Mouse (Mus musculus) thymus, postnatal 25 days (tissue): Measurements from ENCODE around the gene Gm20388.

ENCODE experiments used
- DNase-seq: peaks from one replicate; pipeline ENCODE4 v3.0.0; 2022

Gene Gm20388

DNA sequence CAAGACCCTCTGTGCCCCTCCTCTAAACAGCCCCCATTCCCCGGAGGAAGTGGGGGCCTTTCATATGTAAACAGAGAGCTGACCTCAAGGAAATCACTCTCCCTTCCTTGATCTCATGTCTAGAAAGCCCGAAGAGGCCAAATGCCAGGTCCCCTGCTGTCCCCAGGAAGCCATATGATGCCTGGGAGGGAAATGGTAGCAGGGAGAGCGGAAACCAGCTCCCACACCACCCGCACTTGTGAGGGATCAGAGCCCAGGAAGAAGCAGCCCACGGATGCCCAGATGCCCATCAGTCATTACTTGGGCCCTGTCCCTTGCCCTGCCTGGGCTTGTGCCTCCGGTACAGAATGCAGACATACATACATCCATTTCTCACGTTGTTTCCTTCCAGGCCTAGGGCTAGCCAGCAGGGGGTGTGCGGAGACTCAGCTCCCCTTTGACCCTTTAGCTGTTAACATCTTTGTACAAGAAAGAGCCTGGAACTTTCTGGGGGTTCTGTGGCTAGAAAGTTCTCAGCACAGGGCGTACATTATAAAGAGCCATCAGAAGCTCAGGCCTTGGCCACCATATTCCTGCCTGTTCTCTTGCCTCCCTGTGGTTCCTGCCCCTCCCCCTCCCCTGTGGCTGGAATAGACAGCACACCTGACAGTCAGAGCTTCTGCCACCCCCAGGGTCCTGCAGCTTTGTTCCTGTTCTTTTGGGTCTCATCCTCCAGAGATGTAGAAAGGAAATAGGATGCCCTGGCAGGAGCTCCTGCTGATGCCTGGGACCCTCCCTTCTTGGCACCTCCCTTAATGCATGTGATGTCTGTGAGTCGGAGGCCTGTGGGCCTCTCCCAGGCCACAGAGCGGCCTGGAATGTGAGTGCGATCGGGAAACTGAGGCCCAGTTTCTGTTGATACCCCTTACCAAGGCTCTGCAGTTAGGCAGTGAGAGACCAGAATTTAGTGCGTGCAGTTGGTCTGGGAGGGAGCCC, 497.9 kb downstream of the Gm20388 start:
- DNase-seq = no peak

DNA sequence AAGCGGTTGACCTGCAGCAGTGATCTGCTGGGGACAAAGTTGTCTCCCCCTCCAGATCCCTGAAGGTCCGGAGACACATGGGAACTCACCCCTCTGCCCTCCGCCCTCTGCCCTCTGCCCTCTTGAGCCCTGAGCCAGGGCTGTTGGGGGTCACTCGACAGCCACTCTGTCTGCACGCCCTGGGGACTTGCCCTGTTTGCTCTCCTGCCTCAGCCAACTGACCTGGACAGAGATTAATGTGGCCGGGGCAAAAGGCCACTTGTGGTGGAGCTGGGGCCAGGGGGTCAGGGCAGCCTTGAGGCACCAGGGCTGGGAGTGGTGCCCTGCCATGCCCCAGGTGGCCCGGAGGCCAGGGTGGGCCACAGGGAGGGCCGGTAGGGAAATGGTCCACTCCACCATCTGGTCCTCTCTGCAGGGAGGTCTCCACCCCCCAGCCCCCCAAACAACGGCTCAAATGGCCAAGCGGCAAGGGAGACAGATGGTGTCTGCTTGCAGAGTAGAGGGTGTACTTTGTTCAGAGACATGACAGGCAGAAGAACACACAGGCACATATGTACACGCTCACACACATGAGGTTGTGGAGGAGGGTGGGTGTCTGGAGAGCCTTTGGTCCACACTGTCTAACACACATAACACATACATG, 498.9 kb downstream of the Gm20388 start:
- no peak for DNase-seq

DNA sequence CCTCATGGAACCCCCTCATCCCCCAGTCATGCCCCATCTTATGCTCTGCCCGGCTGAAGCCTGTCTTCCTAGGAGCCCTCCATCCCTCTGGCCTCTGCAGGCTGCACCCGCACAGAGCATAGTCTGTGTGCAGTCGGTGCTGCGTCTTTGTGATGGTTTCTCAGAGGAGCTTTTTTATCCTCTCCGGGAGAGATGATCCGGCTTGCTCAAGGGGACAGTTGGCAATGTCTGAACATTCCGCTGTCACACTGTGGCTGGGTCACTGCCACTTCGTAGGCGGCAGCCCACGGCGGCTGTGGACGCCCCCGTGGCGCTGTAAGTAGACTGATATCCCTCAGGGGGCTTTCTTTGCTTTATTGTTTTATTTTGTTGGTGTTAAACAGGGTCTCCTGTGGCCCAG, 500.4 kb downstream of the Gm20388 start:
- DNase-seq = no peak

DNA sequence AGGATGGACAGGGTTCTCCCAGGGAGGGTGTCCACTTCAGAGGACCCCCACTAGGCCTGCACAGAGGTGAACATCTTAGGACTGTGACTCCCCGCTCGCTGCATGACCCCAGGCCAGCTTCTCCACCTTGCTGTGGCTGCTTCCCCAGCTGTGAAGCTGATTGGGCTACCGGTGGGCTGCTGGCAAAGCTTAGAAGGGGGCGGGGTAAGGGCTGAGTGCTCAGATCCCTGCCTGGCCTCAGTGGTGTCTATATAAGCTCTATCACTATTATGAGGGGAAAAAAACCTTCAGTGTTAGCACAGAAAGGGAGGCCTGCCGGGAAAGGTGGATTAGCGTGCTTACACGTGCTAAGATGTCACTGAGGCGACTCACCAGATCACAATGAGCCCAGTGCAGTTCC, 501.2 kb downstream of the Gm20388 start:
- no peak for DNase-seq

DNA sequence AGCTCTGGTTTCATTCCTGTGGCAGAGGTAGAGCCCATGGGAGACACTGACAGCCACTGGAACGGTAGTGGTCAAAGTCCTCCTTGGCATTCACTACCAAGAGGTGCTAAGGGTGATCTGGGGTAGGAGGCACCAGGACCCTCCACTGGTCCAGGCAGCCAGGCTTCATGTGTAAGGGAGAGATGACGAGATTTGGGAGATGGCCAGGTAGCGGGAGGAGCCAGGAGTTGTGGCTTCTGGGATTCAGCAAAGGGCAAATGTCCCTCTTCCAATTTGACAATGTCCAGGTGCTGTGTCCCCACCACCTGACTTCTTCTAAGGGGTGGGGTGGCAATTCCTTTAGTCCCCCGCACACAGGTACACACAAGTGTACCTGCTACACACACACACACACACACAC, 501.7 kb downstream of the Gm20388 start:
- DNase-seq = no peak

DNA sequence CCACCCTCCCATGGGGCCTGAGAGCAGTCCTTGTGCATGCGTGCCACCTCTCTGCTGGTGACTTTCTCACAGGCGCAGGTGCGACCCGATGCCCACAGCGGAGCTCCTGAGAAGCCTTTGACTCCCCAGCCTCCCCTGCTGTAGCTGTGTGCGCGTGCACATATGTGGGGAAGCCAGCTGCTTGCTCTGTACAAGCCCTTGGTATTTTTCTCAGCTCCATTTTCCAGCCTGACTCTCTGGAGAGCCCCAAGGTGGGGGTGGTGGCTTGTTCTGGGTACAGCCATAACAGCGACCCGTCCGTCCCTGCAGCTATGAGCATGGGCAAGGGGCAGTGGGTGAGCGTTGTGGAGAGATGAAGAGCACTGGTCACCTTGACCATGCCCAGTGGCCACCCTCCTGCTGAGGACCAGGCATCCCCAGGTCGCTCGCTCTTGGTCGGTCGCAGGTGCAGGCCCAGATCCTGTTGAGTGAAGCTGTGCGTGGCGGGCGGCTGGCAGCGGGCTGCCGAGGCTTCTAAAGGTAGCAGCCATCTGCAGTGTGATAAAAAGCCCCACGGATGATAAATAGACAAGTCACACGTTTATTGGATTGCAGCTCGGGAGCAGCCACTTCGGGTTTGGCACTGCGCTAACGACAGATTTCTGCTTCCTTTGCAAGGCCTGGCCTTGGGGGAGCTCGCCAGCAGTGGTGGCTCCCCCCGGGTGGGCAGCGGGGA, 502.4 kb downstream of the Gm20388 start:
- DNase-seq = peak; percentile 70

DNA sequence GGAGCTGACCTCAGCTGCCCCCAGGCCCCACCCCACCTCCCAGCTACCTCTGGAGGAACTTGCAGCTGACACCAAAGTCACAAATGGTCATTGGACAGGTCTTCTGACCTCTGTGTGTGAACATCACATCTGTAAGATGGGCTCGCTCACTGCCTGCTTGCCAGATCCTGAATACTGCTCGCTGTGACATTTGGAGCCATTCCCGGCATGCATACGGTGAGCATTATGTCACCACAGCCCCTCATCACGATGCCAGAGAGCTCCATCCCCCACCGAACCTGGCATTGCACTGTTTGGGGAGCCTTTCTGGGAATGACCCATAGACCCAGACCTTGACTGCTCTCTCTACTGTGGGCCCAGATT, 503.0 kb downstream of the Gm20388 start:
- DNase-seq = no peak

DNA sequence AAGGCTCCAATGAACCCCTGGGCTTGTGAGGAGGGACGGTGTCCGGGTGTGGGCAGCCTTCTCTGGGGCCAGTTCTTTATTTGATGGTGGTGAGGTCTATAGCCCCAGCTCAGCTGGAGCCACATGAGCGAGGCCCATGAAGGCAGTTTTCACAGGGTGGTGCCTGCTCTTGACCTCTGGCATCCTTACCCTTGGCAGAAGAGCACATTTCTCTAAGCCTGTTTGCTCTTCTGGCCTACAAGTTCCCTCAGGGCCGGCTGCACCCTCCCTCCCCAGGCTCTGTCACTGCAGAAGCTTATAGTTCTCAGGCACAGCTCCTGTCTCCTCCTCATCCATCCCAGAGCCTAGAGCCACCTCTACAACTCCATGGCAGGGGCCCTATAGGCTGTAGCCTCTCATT, 503.6 kb downstream of the Gm20388 start:
- no peak for DNase-seq

DNA sequence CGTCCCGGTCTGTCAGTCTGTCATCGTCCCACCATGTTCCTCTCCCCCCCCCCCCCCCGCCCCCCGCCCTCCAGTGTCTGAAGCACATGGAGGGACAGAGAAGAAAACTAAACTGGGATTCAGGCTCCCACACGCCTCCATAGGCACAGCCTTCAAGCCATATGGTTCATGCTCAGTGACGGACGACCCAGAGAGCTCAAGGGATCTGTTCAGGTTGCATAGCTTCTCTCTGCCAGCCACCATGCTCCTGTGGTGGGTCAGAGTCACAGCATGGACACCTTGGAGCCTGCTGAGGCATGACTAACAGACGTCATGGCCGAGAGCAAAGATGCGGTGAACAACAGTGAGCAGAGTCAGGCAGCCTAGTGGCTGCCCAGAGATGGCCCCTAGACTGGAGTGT, 504.8 kb downstream of the Gm20388 start:
- no peak for DNase-seq

DNA sequence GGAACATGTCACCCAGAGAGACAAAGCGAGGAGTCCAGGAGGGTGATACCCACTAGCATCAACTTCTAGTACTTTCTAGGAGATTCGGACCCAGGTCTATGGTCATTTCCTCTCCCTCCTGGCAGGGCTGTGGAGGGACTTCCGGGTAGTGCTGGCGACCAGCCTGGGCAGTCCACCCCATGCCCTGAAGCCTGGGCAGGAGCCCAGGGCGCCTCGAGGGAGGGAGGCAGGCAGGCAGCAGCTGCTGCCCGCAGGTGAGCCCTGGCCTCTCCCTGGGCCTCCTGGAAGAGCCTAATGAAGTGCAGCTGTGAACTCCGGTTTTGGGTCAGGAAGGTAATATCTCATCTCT, 505.5 kb downstream of the Gm20388 start:
- DNase-seq = no peak

DNA sequence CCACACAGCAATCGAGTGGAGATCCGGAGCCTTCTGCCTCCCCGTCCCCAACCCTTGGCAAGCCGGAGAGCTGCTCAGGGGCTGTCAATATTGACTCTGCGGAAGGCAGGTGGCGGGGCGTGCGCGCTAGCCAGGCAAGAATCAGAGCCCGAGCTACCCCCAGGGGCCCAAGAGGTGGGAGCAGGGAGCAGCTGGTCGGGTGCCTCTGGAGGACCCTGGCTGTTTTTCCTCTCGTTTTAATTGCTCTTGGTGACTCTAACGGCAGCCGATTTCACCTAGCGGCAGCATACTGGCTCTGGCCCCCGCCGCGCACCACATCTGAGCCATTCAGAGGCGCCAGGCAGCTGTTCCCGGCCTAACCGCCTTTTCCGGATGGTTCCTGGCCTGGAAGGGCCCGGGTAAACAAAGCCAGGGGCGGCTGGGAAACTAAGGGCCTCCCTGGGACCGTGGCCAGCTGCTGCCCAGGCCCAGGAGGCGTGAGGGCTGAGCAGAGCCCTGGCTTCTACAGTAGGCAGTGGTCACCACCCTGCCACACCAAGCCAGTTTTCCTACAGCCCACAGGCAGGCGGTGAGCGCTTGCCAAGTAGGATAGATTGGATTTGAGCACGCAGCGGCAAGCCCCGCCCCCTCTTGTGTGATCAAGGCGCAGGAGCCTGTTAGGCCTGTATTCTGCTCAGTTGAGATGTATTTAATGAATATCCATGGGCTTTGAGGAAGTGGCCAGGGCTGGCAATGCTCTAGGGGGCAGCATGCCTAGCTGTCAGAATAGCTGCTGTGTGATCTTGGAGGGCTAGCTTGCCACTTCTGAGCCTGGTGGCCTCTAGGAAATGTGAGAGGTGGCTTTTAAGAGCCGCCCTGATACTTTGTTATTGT, 506.1 kb downstream of the Gm20388 start:
- DNase-seq = peak; percentile 63

DNA sequence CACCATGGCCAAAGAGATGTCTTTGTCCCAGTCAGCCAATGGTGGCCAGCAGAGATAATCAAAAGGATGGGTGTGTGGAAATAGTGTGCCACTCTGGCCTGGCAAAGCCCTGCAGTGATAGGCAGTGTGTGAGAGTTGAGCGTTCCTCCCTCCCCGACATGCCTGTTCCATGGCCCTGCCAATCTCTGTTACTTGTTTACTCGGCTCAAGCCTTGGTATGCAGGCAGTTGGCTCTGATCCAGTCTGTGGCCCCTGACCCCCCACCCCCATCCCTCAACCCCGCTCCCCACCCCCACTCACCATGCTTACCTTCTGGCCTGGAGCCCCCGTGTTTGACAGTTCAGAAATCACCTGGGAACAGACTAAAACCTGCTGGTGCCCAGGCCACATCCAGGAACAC, 507.5 kb downstream of the Gm20388 start:
- DNase-seq = no peak

DNA sequence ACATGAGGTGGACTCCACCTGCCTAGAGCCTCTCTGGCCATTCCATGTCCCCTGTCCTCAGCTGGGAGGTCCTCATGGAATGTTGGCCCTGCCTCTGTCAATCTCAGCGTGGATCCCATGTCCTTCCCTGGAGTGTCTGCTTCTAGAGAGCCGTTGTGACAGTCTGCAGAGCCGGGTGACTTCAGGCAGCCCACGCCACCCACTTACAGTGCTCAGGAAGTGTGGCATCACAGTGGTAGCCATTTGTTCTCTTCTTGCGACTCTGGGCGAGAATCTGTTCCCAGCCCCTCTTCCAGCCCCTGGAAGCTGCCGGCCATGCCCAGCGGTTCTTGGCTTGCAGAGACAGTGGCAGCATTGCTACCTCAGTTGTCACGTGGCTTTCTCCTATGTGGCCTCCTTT, 509.0 kb downstream of the Gm20388 start:
- no peak for DNase-seq

DNA sequence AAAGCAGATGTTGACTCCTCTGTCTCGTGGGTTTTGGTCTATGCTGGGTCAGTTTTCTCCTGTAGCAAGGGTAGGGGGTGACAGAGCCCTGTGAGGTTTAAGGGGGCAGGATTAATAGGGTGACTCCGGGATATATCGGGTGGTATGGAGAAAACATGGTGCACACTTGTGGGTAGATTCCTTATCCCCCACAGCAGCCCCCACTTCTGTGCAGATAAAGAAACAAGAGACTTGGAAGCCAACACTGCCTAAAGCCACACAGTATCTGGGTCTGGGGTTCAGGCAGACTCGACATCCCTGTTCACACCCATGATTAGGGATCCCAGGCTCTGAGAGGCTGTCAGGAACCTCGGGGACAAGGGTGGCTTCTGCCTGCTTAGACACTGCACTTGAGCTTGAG, 509.6 kb downstream of the Gm20388 start:
- DNase-seq = no peak

DNA sequence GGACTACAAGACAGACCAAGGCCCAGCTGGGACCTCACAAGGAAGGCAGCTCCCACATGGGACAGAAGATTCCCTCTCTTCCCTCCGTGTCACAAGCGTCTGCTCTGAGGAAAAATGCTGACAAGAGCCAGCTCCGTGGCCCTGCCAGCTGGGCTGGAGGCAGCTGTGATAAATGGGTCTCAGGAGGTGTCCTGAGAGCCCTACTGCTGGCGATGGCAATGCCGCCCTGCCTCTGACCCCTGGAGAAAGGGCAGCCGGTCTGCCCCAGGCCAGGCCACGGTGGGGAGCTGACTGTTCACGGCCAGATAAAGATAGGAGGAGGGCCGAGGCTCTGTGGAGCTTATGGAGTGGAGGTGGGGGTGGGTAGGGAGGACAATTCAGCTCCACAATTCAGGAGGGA, 511.0 kb downstream of the Gm20388 start:
- no peak for DNase-seq

DNA sequence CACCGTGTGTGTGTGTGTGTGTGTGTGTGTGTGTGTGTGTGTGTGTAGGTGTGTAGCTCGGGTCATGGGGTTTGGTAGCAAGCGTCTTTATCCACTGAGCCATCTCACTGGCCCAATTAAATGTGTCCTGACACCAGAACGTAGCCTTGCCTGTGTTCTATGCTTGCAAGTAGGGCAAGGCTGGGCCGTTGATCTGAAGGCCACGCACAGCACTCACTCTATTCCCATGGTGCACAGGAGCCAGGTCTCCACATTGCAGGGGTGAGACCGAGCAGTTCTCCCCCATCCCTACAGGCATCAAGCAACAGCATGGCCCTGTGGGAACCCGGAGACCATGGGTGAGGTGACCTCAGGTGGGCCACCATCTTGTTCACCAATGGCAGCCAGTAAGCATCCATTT, 511.6 kb downstream of the Gm20388 start:
- no peak for DNase-seq

DNA sequence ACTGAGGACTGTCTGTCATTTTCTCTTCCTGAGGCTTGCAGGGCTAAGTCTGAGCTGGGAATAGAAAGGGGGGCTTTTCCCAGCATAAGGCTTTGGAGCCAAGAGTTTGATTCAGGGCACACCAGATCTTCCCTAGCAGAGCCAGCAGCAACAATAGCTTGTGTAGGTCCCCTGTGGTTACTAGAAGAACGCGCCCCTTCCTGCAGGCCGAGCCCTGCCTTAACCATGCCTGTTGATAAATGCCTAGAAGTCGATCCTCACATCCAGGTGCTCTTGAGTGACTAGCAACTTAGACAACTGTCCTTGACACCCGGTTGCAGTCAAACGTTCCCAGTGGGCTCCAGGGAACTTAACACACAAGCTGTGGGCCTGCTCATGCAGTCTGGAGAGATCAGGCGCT, 512.9 kb downstream of the Gm20388 start:
- DNase-seq = no peak

DNA sequence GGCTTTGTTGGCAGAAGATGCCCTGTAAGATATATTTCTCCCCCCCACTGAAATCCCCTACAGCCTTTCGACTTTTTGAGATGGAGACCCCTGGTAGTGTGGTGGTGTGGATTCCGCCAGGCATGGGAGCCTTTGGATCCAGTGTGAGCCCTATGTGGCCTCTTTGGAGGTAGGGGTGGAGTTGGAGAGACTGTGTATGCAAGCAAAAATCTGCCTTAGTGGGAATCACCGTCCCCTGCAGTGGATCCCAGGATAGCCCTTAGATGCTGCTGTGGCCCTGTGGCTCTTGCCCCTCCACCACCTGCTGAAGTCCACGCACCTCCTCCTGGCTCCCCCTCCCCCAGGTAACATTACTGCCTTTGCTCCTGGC, 514.2 kb downstream of the Gm20388 start:
- no peak for DNase-seq

DNA sequence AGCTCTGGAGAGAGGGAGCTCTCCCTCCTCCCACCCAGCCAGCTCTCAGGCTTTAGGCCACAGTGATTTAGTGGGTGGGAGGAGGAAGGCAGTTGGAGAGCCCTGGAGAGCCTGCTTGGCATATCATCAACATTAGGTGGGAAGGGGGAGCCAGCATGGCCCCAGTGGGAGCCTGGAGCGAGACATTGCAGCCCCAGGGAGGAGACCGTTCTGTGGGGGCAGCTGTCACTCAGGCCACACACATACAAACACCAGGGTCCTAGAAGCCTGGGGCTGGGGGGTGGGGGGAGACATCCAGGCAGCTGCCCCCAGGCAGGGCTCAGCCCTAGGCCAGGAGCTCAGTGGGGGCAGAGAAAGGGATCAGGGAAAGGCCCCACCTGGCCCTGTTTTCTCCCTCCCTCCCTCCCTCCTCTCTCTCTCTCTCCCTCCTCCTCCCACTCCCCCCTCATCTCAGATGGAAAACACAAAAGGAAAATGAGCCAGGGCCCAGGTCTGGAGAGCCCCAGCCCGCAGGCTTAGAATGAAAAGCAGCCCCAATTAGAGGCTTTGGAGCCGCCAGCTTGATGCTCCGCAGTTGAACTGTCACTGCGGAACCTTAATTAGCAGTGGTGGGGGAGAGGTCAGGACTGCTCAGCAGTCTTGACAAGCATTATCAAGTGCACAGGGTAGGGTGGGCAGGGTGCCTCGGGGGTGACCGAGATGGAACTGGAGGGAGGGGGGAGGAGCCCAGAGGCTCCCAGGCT, 514.7 kb downstream of the Gm20388 start:
- DNase-seq = no peak

DNA sequence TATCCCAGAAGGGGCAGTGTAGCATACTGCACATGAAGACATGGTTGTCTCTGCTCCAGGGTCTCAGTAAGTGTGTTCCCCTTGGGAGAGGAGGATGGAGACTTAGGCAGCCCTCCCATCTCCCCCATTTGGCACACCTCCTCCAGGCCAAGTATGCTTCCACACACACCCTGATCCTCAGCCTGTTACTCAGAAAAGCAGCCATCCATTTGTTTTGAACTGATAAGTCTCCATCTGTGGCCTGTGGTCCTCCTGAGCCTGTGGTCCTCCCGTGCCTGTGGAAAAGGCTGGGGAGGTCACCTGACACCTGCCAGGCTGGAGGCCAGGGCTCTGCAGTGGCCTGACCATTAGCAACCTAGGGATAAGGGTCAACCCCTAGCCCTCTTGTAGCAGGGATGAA, 515.5 kb downstream of the Gm20388 start:
- DNase-seq = no peak

DNA sequence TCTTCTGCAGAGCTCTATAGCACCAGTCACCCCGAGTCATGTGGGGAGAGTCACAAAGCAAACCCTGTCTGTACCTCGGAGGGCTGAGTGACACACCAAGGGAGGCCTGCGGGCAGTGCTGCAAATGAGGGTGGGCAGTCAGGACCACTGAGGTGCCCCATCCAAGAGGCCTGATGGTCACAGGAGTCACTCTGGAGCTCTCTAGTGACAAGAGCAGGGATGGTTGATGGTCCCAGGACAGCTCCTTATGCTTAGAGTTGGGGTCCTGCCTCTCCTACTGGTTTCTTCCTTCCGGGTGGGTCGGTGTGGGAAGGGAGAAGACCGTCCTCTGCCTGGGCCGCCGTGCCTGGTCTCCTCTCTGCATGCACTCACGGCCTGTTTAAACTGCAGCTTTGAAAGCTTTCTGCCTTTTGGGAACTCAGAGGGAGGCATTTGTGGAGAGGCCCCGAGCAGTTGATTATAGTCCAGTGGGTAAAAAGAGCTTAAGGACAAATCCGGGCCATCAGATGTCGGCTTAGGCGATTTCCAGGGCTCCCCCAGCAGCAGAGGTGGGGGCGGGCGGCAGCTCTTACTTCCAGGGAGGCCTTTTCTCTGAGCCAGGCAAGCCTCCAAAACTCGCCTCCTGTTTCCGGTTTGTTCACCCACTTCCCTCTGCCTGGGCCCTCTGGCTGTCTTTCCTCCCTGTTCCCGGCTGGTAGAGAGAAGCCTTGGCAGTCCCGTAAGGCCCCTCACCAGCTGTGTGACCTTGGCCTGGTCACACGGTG, 516.2 kb downstream of the Gm20388 start:
- peak; percentile 39 for DNase-seq

DNA sequence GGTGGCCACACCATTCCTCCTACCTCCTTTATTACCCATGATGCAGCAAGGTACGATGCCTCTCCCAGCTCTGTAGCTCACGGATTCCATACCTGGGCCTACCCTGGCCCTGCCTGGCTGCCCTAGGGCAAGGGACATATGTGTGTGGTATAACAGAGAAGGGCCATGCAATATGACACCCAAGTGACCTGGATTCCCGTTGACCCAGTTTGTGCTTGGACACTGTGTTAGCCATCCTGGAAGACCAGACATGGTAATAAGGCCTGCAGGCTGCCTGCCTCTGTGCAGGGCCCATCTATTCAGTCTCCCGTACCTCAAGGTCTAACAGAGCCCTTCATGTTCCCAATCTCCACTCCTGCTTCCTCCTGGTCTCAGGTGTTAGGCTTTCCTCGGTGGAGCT, 517.9 kb downstream of the Gm20388 start:
- DNase-seq = no peak
